Mouse (Mus musculus): ENCODE results near the gene Adora1.

DNA sequence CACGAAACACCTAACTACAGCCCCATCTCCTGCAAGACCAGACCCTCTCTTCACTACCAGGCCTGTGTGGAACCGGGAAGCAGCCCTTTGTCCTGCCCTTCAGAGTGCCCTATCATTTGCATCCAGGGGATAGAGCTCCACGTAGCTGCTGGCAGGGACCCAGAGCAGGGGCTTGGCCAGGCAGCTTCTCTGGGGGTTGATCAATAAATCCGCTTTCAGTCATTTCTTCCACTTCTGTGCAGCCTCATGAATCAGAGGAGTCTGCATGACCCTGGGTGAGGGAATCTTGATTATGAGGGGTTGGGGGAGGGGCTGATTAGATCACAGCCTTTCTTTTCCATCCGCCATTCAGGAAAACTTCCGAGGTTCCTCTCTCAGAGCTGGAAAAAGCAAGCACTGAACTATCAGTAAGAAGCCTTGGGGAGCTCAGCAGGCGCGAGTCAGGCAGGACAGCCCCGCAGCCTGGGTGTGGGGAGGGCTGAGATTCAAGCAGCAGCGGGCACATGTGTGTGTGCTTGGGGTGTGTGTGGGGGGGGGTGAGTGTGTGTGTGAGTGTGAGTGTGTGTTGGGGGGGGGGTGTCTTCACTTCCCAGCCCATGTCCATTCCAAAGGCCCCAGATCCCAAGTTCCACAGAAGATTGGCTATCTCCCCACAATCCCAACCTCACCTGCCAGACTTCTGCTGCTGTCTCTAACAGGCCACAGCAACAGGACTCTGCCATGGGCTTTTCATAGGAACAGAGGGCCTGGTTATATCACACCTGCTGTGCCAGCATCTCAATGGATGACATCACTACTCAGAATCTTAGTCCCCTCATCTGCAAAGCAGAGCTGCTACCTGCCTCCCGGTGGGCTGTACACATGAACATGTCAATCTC, 19.2 kb downstream of the Adora1 start:
- TF ChIP-seq CTCF (conservative IDR thresholded peaks at IDR 0.05; ENCODE audit: low read length) (no peak), POU5F1 (IDR thresholded peaks at IDR 0.05; ENCODE audit: borderline replicate concordance, low read length) (no peak)

Measured in E14TG2a.4 (cell line).